Mouse (Mus musculus) CH12.LX (cell line): ENCODE data around the gene Fam240a. TPM values are rescaled to one million over a fixed set of nuclear protein-coding genes. Genes with fewer than 3 reads are reported as not detected.

Source experiments
- DNase-seq: peaks from one replicate; pipeline ENCODE4 v3.0.0-alpha.2; 2013; ENCODE audit errors: extremely low read depth
- H3K27ac ChIP-seq: 2 replicates; pipeline ENCODE4 v1.5.1; 2012; ENCODE audit warnings: low read depth, mild to moderate bottlenecking, control low read depth, moderate library complexity; ENCODE audit not compliant: insufficient read depth
- H3K27me3 ChIP-seq: replicated peaks from 2 replicates; pipeline ENCODE3; 2012; ENCODE audit warnings: inconsistent platforms
- H3K36me3 ChIP-seq, 2 experiments: replicated peaks in 1 of 2; 2 replicates each; pipeline versions ENCODE3 to v1.6.1; 2012; ENCODE audit warnings: inconsistent platforms in 1 of 2, low read length in 1 of 2, mild to moderate bottlenecking in 1 of 2, mixed read lengths in 1 of 2, moderate library complexity in 1 of 2; ENCODE audit not compliant: control insufficient read depth in 1 of 2, insufficient read depth in 1 of 2
- H3K4me1 ChIP-seq, 2 experiments: 2 replicates each; pipeline ENCODE4 v1.6.1; 2012; ENCODE audit warnings: inconsistent platforms in 1 of 2, moderate library complexity in 1 of 2; ENCODE audit not compliant: insufficient read depth in 2 of 2, control insufficient read depth in 1 of 2
- H3K4me2 ChIP-seq: 2 replicates; pipeline ENCODE4 v1.6.1; 2012; ENCODE audit warnings: low read depth, mild to moderate bottlenecking, control low read depth; ENCODE audit not compliant: poor library complexity, insufficient read depth, severe bottlenecking
- H3K4me3 ChIP-seq, 3 experiments: fragments of 150-350 bp in 1 of 3; sonication (generic) in 1 of 3; replicated peaks in 1 of 3; 2 replicates each; pipeline versions ENCODE3 to v1.5.1; 2011 to 2012; ENCODE audit warnings: low read depth in 2 of 3, low read length in 2 of 3, mild to moderate bottlenecking in 2 of 3, moderate library complexity in 2 of 3, control low read depth in 1 of 3, improper control_type of control experiment in 1 of 3, inconsistent platforms in 1 of 3, mixed read lengths in 1 of 3; ENCODE audit not compliant: poor library complexity in 1 of 3
- H3K79me2 ChIP-seq: replicated peaks from 2 replicates; pipeline ENCODE4 v1.6.1; 2012; ENCODE audit warnings: mild to moderate bottlenecking, moderate library complexity; ENCODE audit not compliant: control insufficient read depth, poor library complexity, insufficient read depth, severe bottlenecking; ENCODE audit errors: extremely low read depth
- H3K9ac ChIP-seq: 2 replicates; pipeline ENCODE4 v1.6.1; 2012; ENCODE audit warnings: low read depth, mild to moderate bottlenecking, control low read depth, moderate library complexity; ENCODE audit not compliant: insufficient read depth
- H3K9me3 ChIP-seq: replicated peaks from 2 replicates; pipeline ENCODE3; 2012; ENCODE audit warnings: low read length, inconsistent platforms, mixed read lengths
- EP300 ChIP-seq: IDR thresholded peaks from 2 replicates; pipeline ENCODE4 v1.6.1; 2011; ENCODE audit warnings: low read length, improper control_type of control experiment
- ETS1 ChIP-seq: conservative IDR thresholded peaks from 2 replicates; pipeline ENCODE4 v1.6.1; 2012; ENCODE audit warnings: low read depth, mild to moderate bottlenecking, inconsistent platforms, low read length, improper control_type of control experiment, moderate library complexity
- GABPA ChIP-seq: IDR thresholded peaks from 2 replicates; pipeline ENCODE4 v1.6.1; 2012; ENCODE audit warnings: low read depth, low read length, improper control_type of control experiment, inconsistent platforms; ENCODE audit not compliant: insufficient replicate concordance
- HCFC1 ChIP-seq: IDR thresholded peaks from 2 replicates; pipeline ENCODE4 v1.6.1; 2012; ENCODE audit warnings: low read depth, mild to moderate bottlenecking, inconsistent platforms, low read length, improper control_type of control experiment
- JUN ChIP-seq: IDR thresholded peaks from 2 replicates; pipeline ENCODE4 v1.6.1; 2011; ENCODE audit warnings: low read depth, mild to moderate bottlenecking, low read length, improper control_type of control experiment, moderate library complexity; ENCODE audit not compliant: insufficient read depth
- KAT2A ChIP-seq: IDR thresholded peaks from 2 replicates; pipeline ENCODE4 v1.6.1; 2012; ENCODE audit warnings: low read length, improper control_type of control experiment, inconsistent platforms; ENCODE audit not compliant: insufficient replicate concordance
- MAFK ChIP-seq: IDR thresholded peaks from 2 replicates; pipeline ENCODE4 v1.6.1; 2011; ENCODE audit warnings: low read length, improper control_type of control experiment; ENCODE audit not compliant: insufficient replicate concordance
- MAZ ChIP-seq: IDR thresholded peaks from 2 replicates; pipeline ENCODE4 v1.6.1; 2012; ENCODE audit warnings: low read depth, mild to moderate bottlenecking, inconsistent platforms, low read length, improper control_type of control experiment, moderate library complexity
- MEF2A ChIP-seq: IDR thresholded peaks from 2 replicates; pipeline ENCODE4 v1.6.1; 2014; ENCODE audit warnings: low read depth, mild to moderate bottlenecking, inconsistent platforms, low read length, improper control_type of control experiment, borderline replicate concordance
- MXI1 ChIP-seq: IDR thresholded peaks from 2 replicates; pipeline ENCODE4 v1.6.1; 2011; ENCODE audit warnings: mild to moderate bottlenecking, low read depth, low read length, improper control_type of control experiment
- MYC ChIP-seq: IDR thresholded peaks from 2 replicates; pipeline ENCODE4 v1.6.1; 2011; ENCODE audit warnings: low read depth, mild to moderate bottlenecking, improper control_type of control experiment, low read length
- NELFE ChIP-seq: IDR thresholded peaks from 2 replicates; pipeline ENCODE4 v1.6.1; 2011; ENCODE audit warnings: low read depth, low read length, improper control_type of control experiment
- NRF1 ChIP-seq: IDR thresholded peaks from 2 replicates; pipeline ENCODE4 v1.6.1; 2014; ENCODE audit warnings: low read depth, mild to moderate bottlenecking, inconsistent platforms, low read length, improper control_type of control experiment, moderate library complexity
- PAX5 ChIP-seq: IDR thresholded peaks from 2 replicates; pipeline ENCODE4 v1.6.1; 2012; ENCODE audit warnings: low read length, inconsistent platforms, mixed read lengths
- POLR2AphosphoS2 ChIP-seq: IDR thresholded peaks from 2 replicates; pipeline ENCODE4 v1.6.1; 2011; ENCODE audit warnings: low read depth, low read length, improper control_type of control experiment
- RAD21 ChIP-seq: IDR thresholded peaks from 2 replicates; pipeline ENCODE4 v1.6.1; 2011; ENCODE audit warnings: low read depth, mild to moderate bottlenecking, low read length, improper control_type of control experiment, moderate library complexity
- RCOR1 ChIP-seq: conservative IDR thresholded peaks from 2 replicates; pipeline ENCODE4 v1.6.1; 2012; ENCODE audit warnings: low read depth, mild to moderate bottlenecking, inconsistent platforms, low read length, improper control_type of control experiment
- SIN3A ChIP-seq: IDR thresholded peaks from 2 replicates; pipeline ENCODE4 v1.6.1; 2012; ENCODE audit warnings: low read length, improper control_type of control experiment, inconsistent platforms
- SMC3 ChIP-seq: IDR thresholded peaks from 2 replicates; pipeline ENCODE4 v1.6.1; 2011; ENCODE audit warnings: low read depth, low read length, improper control_type of control experiment
- TBP ChIP-seq: conservative IDR thresholded peaks from 2 replicates; pipeline ENCODE4 v1.6.1; 2011; ENCODE audit warnings: low read depth, low read length, improper control_type of control experiment
- TCF12 ChIP-seq: IDR thresholded peaks from 2 replicates; pipeline ENCODE4 v1.6.1; 2014; ENCODE audit warnings: low read depth, mild to moderate bottlenecking, inconsistent platforms, low read length, improper control_type of control experiment
- USF2 ChIP-seq: conservative IDR thresholded peaks from 2 replicates; pipeline ENCODE4 v1.6.1; 2011; ENCODE audit warnings: low read depth, low read length, improper control_type of control experiment
- ZC3H11A ChIP-seq: IDR thresholded peaks from 2 replicates; pipeline ENCODE4 v1.6.1; 2012; ENCODE audit warnings: low read depth, mild to moderate bottlenecking, inconsistent platforms, low read length, improper control_type of control experiment
- ZNF384 ChIP-seq: IDR thresholded peaks from 2 replicates; pipeline ENCODE4 v1.6.1; 2012; ENCODE audit warnings: low read depth, low read length, improper control_type of control experiment, inconsistent platforms
- dilution Hi-C: fragments of 300-500 bp; cut with MboI; formaldehyde crosslinking; loops from 2 replicates; pipeline ENCODE4 v1.14.3; 2020; ENCODE audit warnings: low sequenced_read_pairs; ENCODE audit not compliant: extremely low pct_unique_long_range_greater_than_20kb, extremely low pct_ligation_motif_present
- in situ Hi-C: fragments of 300-500 bp; cut with MboI; formaldehyde crosslinking; loops from 3 replicates; pipeline ENCODE4 v1.14.3; 2019; ENCODE audit warnings: low sequenced_read_pairs, low pct_ligation_motif_present, low pct_unique_long_range_greater_than_20kb, mixed read lengths
- polyA plus RNA-seq: library from polyadenylated mRNA; unstranded; fragments of >175 nt; gene quantifications from 2 replicates; pipeline ENCODE4 v1.2.1, GENCODE M21; 2012; ENCODE audit warnings: low read depth; ENCODE audit not compliant: insufficient read length
- total RNA-seq, 2 experiments: library from RNA; depleted of rRNA; stranded (reverse); fragments of 300-350 nt in 1 of 2; fragments of >200 nt in 1 of 2; gene quantifications; 2 replicates each; pipeline ENCODE4 v1.2.3; 2012 to 2014

Fam240a gene
- total and polyA plus RNA-seq, 3 experiments: not detected

GRCm38 (mm10) chr9:110950109-110950508, 33.4 kb upstream of the Fam240a start:
- Histone ChIP-seq H3K4me2 (no peak overlapping the region), H3K36me3 (no peaks in the 10 kb centered on the region), H3K27me3 (no peaks in the 10 kb centered on the region), H3K4me3 (no peak overlapping the region)
- no peak for TF ChIP-seq TBP
- no peak for TF ChIP-seq MXI1
- no peak for TF ChIP-seq RCOR1
- TF ChIP-seq MAZ: no peak
- no peak for TF ChIP-seq NELFE
- no peak for TF ChIP-seq KAT2A
- TF ChIP-seq POLR2AphosphoS2: no peak
- no peak for TF ChIP-seq MEF2A
- no peak for TF ChIP-seq TCF12
- no peak for TF ChIP-seq SMC3
- TF ChIP-seq HCFC1: no peak
- no peak for TF ChIP-seq MAFK
- TF ChIP-seq NRF1: no peak
- TF ChIP-seq SIN3A: no peak
- TF ChIP-seq USF2: no peak
- no peak for TF ChIP-seq PAX5
- TF ChIP-seq MYC: no peak
- TF ChIP-seq RAD21: no peak
- no peak for TF ChIP-seq JUN
- TF ChIP-seq EP300: no peak
- TF ChIP-seq, all 38 proteins: peak for 0
- Histone ChIP-seq H3K9me3 (peaks cover 2% of the 10 kb centered on the region), H3K4me1 (no peaks in the 10 kb centered on the region), H3K27ac (no peak overlapping the region), H3K79me2 (no peaks in the 10 kb centered on the region), H3K9ac (no peak overlapping the region)
- DNase-seq: no peak
- dilution Hi-C loops (no loop called here), in situ Hi-C loops (no loop called here)

- H3K9ac ChIP-seq: no peak overlapping the region
- no peaks in the 10 kb centered on the region for H3K79me2 ChIP-seq
- H3K36me3 ChIP-seq: no peaks in the 10 kb centered on the region
- TF ChIP-seq ETS1 (no peak), MXI1 (no peak), ZNF384 (no peak), ZC3H11A (no peak), GABPA (no peak), PAX5 (no peak)
- TF ChIP-seq, all 38 proteins: peak for 0
- dilution Hi-C loops: no loop called here
- Histone ChIP-seq H3K4me1 (no peaks in the 10 kb centered on the region), H3K4me3 (no peak overlapping the region), H3K4me2 (no peak overlapping the region), H3K27me3 (no peaks in the 10 kb centered on the region), H3K27ac (no peak overlapping the region), H3K9me3 (peaks cover 2% of the 10 kb centered on the region)
- DNase-seq: no peak
- in situ Hi-C loops: no loop called here
These were observed 32.2 kb upstream of the Fam240a start for GRCm38 (mm10) chr9:110948813-110949310.
